Mouse (Mus musculus) forebrain, embryonic 11.5 days (tissue): ENCODE data around the gene Cenpn. TPM values are rescaled to one million over a fixed set of nuclear protein-coding genes. Genes with fewer than 3 reads are reported as not detected.

Experiments
- ATAC-seq: fragments of 200-750 bp; cut with Nextera tagmentation; replicated peaks from 2 replicates; pipeline ENCODE4 v1.8.0; 2017; ENCODE audit warnings: moderate TSS enrichment; ENCODE audit not compliant: low FRiP score
- DNase-seq: peaks from one replicate; pipeline ENCODE4 v3.0.0-alpha.2; 2017; ENCODE audit warnings: low spot score
- H3K27ac ChIP-seq: fragments of 300-500 bp; sonication (generic); 2 replicates; pipeline ENCODE4 v1.5.1; 2014; ENCODE audit warnings: low read depth, low read length
- H3K27me3 ChIP-seq: fragments of 300-500 bp; sonication (generic); 2 replicates; pipeline ENCODE4 v1.6.1; 2014; ENCODE audit warnings: mild to moderate bottlenecking, low read length, mixed read lengths; ENCODE audit not compliant: control insufficient read depth, insufficient read depth
- H3K36me3 ChIP-seq: fragments of 300-500 bp; sonication (generic); 2 replicates; pipeline ENCODE4 v1.6.1; 2014; ENCODE audit warnings: mild to moderate bottlenecking, low read length, moderate library complexity, mixed read lengths; ENCODE audit not compliant: control insufficient read depth, insufficient read depth
- H3K4me1 ChIP-seq: fragments of 300-500 bp; sonication (generic); replicated peaks from 2 replicates; pipeline ENCODE4 v1.6.1; 2014; ENCODE audit warnings: low read length, mixed read lengths; ENCODE audit not compliant: control insufficient read depth, insufficient read depth
- H3K4me2 ChIP-seq: fragments of 300-500 bp; sonication (generic); 2 replicates; pipeline ENCODE4 v1.6.1; 2014; ENCODE audit warnings: low read depth, mild to moderate bottlenecking, low read length, moderate library complexity, mixed read lengths; ENCODE audit not compliant: severe bottlenecking
- H3K4me3 ChIP-seq: fragments of 300-500 bp; sonication (generic); 2 replicates; pipeline ENCODE4 v1.5.1; 2014; ENCODE audit warnings: low read depth, low read length
- H3K9ac ChIP-seq: fragments of 300-500 bp; sonication (generic); 2 replicates; pipeline ENCODE4 v1.6.1; 2014; ENCODE audit warnings: low read length
- H3K9me3 ChIP-seq: fragments of 300-500 bp; sonication (generic); 2 replicates; pipeline ENCODE4 v1.6.1; 2016; ENCODE audit warnings: low read length, mixed read lengths; ENCODE audit not compliant: control insufficient read depth
- WGBS: fragments of 180-500 bp; shearing (Covaris S2); extraction: QIAGEN DNeasy Blood & Tissue Kit; methylation state at CpG from one replicate; pipeline ENCODE4 v1.1.7; 2014; 5-methylcytosine and 5-hydroxymethylcytosine counted together
- polyA plus RNA-seq: library from polyadenylated mRNA; unstranded; fragments of >200 nt; fragmentation: Nextera tagmentation; extraction: Ambion mirVana; gene quantifications from 2 replicates; pipeline ENCODE4 v1.2.1, GENCODE M21; 2014

Cenpn gene
- polyA plus RNA-seq, 1 experiment from 2014 or later: 59.5 TPM

DNA sequence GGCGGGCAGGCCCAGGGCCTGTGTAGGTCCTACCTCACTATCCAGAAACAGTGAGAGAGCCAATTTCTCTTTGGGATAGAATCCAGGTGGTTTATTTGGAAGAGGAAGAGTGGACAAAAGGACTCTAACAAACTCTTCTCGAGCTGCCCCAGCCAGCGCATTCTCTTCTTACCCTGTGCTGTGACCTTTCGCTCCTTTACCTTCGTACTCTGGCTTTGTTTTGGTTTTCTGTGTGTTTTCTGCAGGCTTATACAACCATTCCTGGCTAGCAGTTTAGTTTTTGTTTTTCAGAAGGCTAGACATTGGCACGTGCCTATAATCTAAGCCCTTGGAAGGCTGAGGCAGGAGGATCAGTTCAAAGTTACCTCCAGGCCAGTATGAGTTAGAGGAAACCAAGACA lies 48.0 kb downstream of the Cenpn start:
- Histone ChIP-seq H3K4me3 (no peak overlapping the region), H3K4me2 (no peak overlapping the region), H3K27ac (no peak overlapping the region), H3K9ac (no peak overlapping the region), H3K27me3 (no peaks in the 10 kb centered on the region), H3K9me3 (no peaks in the 10 kb centered on the region), H3K36me3 (no peaks in the 10 kb centered on the region), H3K4me1 (no peaks in the 10 kb centered on the region)
- no peak for DNase-seq
- 85% methylated on average over 6 of the region's 6 CpGs for WGBS
- no peak for ATAC-seq

DNA sequence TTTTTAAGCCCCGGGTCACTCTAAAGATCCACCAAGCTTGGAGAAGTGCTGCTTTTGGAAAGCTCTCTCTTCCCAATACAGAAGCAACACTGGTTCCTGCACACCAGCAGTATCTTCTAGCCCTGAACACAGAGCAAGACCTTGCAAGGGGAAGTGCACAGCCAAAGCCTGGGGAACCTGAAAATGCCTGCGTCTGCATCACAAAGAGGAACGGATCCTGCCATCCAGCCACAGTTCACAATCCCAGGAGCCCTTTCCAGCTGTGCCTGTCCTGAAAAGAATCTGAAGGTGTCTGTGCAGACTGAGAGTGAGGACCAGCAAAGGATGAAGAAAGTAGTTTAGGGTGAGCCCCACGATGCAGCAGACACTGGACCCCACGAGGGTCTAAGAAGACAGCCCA lies 53.5 kb downstream of the Cenpn start:
- no peak overlapping the region for H3K27ac ChIP-seq
- no peak for ATAC-seq
- no peak overlapping the region for H3K4me2 ChIP-seq
- H3K9me3 ChIP-seq: no peaks in the 10 kb centered on the region
- no peak overlapping the region; the same call in 1 of the 2 replicates for H3K9ac ChIP-seq
- no peaks in the 10 kb centered on the region for H3K36me3 ChIP-seq
- no peak overlapping the region for H3K4me3 ChIP-seq
- no peaks in the 10 kb centered on the region for H3K27me3 ChIP-seq
- peaks cover 6% of the 10 kb centered on the region; the same call in 1 of the 2 replicates for H3K4me1 ChIP-seq
- no peak for DNase-seq
- 25% methylated on average over 5 of the region's 5 CpGs for WGBS

DNA sequence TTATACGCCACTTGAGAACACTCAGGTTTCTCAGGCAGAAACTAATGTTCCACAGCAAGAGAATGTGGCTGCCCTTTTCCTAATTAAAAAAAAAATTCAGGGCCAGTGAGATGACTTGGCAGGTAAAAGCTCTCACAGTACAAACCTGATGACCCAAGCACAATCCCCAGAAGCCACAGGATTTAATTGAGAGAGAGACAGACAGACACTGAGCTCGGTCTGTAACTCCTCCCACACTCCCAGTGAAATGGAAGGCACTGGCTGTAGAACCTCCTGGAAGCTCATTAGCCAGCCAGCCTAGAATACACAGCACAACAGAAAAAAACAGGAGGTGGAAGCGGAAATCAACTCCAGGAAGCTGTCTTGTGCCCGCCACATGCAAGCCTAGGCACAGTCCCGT lies 54.1 kb downstream of the Cenpn start:
- Histone ChIP-seq H3K4me1 (peaks cover 6% of the 10 kb centered on the region; the same call in 1 of the 2 replicates), H3K4me2 (no peak overlapping the region), H3K4me3 (no peak overlapping the region), H3K36me3 (no peaks in the 10 kb centered on the region), H3K9ac (no peak overlapping the region), H3K27ac (no peak overlapping the region), H3K27me3 (no peaks in the 10 kb centered on the region), H3K9me3 (no peaks in the 10 kb centered on the region)
- ATAC-seq: no peak
- WGBS: 64% methylated on average over 5 of the region's 5 CpGs
- DNase-seq: no peak

DNA sequence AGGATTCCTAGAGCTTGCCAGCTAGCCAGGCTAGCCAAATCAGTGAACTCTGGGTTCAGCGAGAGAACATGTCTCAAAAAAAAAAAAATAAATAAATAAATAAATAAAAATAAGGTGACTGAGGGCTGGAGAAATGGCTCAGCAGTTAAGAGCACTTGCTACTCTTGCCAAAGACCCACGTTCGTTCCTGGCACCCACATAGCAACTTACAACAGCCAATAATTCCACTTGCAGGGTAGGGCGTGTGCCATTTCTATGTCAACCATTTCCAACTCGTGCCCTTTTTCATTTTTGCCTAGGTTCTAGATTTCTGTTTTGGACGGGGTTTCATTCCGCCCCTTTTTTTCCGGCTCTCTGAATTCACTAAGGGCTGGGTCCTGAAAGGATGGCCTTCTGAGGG lies 56.5 kb downstream of the Cenpn start:
- H3K9me3 ChIP-seq: no peaks in the 10 kb centered on the region
- peak overlapping the region; percentile 78 for H3K4me3 ChIP-seq
- H3K36me3 ChIP-seq: no peaks in the 10 kb centered on the region
- WGBS: 37% methylated on average over 8 of the region's 8 CpGs
- no peaks in the 10 kb centered on the region for H3K27me3 ChIP-seq
- peak overlapping the region; percentile 72 for H3K4me2 ChIP-seq
- peak overlapping the region; percentile 57; the same call in 1 of the 2 replicates for H3K9ac ChIP-seq
- no peak for DNase-seq
- no peak for ATAC-seq
- no peak overlapping the region for H3K27ac ChIP-seq
- H3K4me1 ChIP-seq: peaks cover 6% of the 10 kb centered on the region; the same call in 1 of the 2 replicates

DNA sequence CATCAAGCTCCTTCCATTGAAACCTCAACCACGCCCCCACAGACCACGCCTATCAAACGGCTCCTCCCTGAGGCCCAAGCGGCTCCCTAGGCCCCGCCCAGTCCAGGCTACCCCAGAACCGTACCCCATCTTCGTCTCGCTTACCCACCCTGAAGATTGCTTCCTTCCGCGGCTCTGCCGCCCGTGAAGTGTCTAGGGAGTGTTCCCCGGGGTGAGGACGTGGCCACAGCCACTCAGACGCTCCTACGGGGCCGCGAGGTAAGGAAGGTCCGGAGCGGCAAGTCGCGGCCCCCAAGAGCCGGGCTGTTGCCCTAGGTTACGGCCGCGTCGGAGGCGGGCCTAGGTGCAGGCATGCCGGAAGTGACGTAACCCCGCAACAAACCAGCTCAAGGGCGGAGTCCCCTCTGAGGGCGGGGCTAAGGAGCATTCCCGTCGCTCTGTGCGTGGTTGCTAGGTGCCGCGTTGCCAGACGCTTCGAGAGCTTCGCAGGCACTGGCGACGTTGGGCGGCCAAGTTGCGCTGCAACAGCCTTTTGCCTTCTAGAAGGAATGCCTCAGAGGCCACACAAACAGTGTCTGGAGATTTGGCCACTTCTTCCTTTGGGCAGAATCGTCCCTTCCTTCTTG lies 57.2 kb downstream of the Cenpn start, which contains the start of gene 1700030J22Rik:
Gene 1700030J22Rik, minus strand, starts transcription at position 329 of the 626 bp plus-strand sequence.
- under 1% methylated on average over 46 of the region's 46 CpGs for WGBS
- Histone ChIP-seq H3K27ac (no peak within 1 kb of the TSS), H3K9ac (peak within 1 kb of the TSS; percentile 57; the same call in 1 of the 2 replicates), H3K9me3 (no peaks in the 10 kb centered on the region), H3K4me3 (peak within 1 kb of the TSS; percentile 78), H3K36me3 (no peaks in the 10 kb centered on the region; the same call in 1 of the 2 replicates), H3K4me1 (peaks cover 6% of the 10 kb centered on the region; the same call in 1 of the 2 replicates), H3K4me2 (peak within 1 kb of the TSS; percentile 72), H3K27me3 (no peaks in the 10 kb centered on the region)
- ATAC-seq (peak; percentile 99), DNase-seq (peak; percentile 99)

DNA sequence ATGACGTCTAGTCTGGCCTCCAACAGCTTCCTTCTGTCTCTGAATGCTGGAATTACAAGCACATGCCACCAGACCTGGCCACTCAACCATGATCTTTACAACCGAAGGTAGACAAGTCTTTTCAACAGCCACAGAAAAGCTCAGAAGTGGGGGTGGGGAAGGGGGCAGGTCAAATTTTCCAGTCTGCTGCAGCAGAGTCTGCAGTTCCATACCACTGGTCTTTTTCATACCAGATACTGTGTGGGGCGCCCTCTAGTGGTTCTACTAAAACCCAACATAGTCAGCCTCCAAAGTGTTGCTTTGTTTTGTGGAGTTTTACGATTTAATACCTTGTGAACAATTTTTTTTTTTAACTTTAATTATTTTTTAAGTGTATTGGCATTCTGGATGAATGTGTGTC lies 58.6 kb downstream of the Cenpn start:
- H3K4me1 ChIP-seq: peaks cover 6% of the 10 kb centered on the region; the same call in 1 of the 2 replicates
- no peak overlapping the region for H3K4me3 ChIP-seq
- 14% methylated on average over 4 of the region's 4 CpGs for WGBS
- DNase-seq (peak; percentile 76), ATAC-seq (no peak; the same call in 1 of the 2 replicates)
- H3K9ac ChIP-seq: no peak overlapping the region
- no peak overlapping the region for H3K27ac ChIP-seq
- H3K4me2 ChIP-seq: peak overlapping the region; percentile 26; the same call in 1 of the 2 replicates
- no peaks in the 10 kb centered on the region for H3K9me3 ChIP-seq
- H3K36me3 ChIP-seq: no peaks in the 10 kb centered on the region; the same call in 1 of the 2 replicates
- H3K27me3 ChIP-seq: no peaks in the 10 kb centered on the region

DNA sequence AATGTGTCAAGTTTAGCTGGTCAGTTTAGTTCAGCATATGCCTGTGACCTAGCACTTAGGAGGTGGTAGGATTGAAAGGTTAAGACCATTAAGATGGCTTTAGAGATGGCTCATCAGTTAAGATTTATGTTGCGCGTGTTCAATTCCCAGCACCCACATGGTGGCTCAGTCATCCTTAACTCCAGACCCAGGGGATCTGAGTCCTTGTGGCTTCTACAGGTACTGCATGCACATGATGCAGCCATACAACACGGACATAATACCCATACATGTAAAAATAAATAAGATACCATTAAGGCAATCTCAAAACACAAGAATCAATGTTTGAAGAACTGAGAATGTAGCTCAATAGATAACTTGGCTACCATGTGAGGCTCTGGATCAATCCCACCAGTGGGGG lies 68.3 kb downstream of the Cenpn start:
- no peaks in the 10 kb centered on the region for H3K36me3 ChIP-seq

More for the DNA sequence above, 68.3 kb downstream of the Cenpn start:
- Histone ChIP-seq H3K27ac (no peak overlapping the region), H3K4me3 (no peak overlapping the region), H3K9me3 (no peaks in the 10 kb centered on the region), H3K9ac (no peak overlapping the region), H3K27me3 (no peaks in the 10 kb centered on the region), H3K4me2 (no peak overlapping the region), H3K4me1 (peaks cover 6% of the 10 kb centered on the region; the same call in 1 of the 2 replicates)
- no peak for ATAC-seq
- WGBS: 98% methylated on average over 3 of the region's 3 CpGs
- no peak for DNase-seq
